Mouse (Mus musculus): ENCODE results near the gene Scd3.

DNA sequence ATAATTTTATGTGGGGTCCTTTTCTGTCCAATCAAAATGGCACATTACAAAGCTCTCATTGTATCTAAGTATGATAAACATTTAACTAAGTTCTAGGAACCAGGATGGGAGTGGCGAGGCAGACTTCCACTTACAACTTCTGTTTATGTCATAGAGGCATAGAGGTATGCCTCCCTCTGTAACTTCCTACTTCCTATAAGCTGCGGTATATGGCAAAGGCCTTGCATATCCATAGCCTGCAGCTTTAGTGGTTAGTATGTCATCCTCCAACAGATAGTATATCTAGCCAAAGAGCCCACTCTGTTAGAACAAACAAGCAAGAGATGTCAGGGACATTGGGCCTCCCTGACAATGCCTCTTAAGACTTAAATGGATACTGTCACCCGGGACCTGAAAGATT, 26.3 kb upstream of the Scd3 start:
- no peak for TF ChIP-seq CTCF (IDR thresholded peaks at IDR 0.05; ENCODE audit: low read depth)
- no peak for TF ChIP-seq EP300 (IDR thresholded peaks at IDR 0.05; ENCODE audit: low read depth)
